Mouse (Mus musculus) heart, embryonic 15.5 days (tissue): ENCODE measurements around the gene Rnls. TPM values are rescaled to one million over a fixed set of nuclear protein-coding genes. Genes with fewer than 3 reads are reported as not detected.

Source experiments
- ATAC-seq: fragments of 200-750 bp; cut with Nextera tagmentation; replicated peaks from 2 replicates; pipeline ENCODE4 v1.8.0; 2017; ENCODE audit warnings: low read depth, moderate TSS enrichment; ENCODE audit not compliant: insufficient number of reproducible peaks, insufficient read depth, low FRiP score
- H3K27ac ChIP-seq: fragments of 300-500 bp; sonication (generic); 2 replicates; pipeline ENCODE4 v1.5.1; 2015; ENCODE audit warnings: mild to moderate bottlenecking, inconsistent platforms
- H3K27me3 ChIP-seq: fragments of 300-500 bp; sonication (generic); 2 replicates; pipeline ENCODE4 v1.6.1; 2015; ENCODE audit warnings: inconsistent platforms
- H3K36me3 ChIP-seq: fragments of 300-500 bp; sonication (generic); 2 replicates; pipeline ENCODE4 v1.6.1; 2015; ENCODE audit warnings: mild to moderate bottlenecking, inconsistent platforms
- H3K4me1 ChIP-seq: fragments of 300-500 bp; sonication (generic); replicated peaks from 2 replicates; pipeline ENCODE4 v1.6.1; 2015; ENCODE audit warnings: inconsistent platforms
- H3K4me2 ChIP-seq: fragments of 300-500 bp; sonication (generic); 2 replicates; pipeline ENCODE4 v1.6.1; 2015; ENCODE audit warnings: inconsistent platforms, mild to moderate bottlenecking, moderate library complexity
- H3K4me3 ChIP-seq: fragments of 300-500 bp; sonication (generic); 2 replicates; pipeline ENCODE4 v1.5.1; 2015; ENCODE audit warnings: mild to moderate bottlenecking, inconsistent platforms
- H3K9ac ChIP-seq: fragments of 300-500 bp; sonication (generic); 2 replicates; pipeline ENCODE4 v1.6.1; 2015; ENCODE audit warnings: mild to moderate bottlenecking, inconsistent platforms
- H3K9me3 ChIP-seq: fragments of 300-500 bp; sonication (generic); replicated peaks from 2 replicates; pipeline ENCODE4 v1.6.1; 2016; ENCODE audit warnings: inconsistent platforms
- WGBS: fragments of 180-500 bp; shearing (Covaris S2); methylation state at CpG from one replicate; pipeline ENCODE4 v1.1.7; 2015; ENCODE audit warnings: mixed read lengths; 5-methylcytosine and 5-hydroxymethylcytosine counted together
- polyA plus RNA-seq: library from polyadenylated mRNA; unstranded; fragments of >200 nt; fragmentation: Nextera tagmentation; extraction: Ambion mirVana; gene quantifications from 2 replicates; pipeline ENCODE4 v1.2.1, GENCODE M21; 2015

Gene Rnls
- polyA plus RNA-seq, 1 experiment from 2014 or later: 11.1 TPM

DNA sequence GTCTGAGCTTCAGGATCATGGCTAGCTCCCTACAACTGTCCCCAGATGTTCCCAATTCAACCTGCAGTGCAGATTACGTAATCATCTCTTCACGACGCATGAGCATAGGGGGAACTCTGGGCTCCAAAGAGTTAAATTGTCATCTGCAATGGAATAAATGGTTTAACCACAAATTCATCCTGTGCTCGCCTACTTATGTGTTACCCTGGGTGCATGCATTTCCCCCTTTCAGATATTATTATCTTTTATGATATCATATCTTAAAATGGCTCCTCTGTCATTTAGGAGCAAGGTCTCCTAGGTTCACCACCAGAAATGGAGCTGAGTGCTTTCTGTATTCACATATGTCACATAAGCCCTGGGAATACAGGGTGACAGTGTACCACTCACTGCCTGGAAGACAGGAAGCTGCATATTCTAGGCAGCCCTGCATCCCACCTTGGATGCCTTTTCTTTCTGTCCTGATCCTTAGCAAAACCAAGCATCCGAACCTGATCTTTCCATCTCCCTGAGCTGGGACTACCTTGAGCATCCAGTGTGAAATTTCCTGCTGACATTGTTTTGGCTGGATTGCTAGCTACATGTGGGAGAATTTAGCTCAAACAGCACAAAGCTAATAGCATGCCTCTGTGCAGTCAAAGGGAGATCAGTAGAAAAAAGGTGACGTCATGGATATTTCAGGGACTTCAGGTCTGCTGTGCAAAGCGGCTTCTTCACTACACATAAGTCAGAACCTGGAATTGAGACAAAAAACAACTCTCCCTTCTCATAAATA lies 289.9 kb downstream of the Rnls start:
- no peak overlapping the region; the same call in 1 of the 2 replicates for H3K4me2 ChIP-seq
- no peaks in the 10 kb centered on the region for H3K27me3 ChIP-seq
- no peak overlapping the region for H3K27ac ChIP-seq
- 61% methylated on average over 7 of the region's 7 CpGs for WGBS
- H3K36me3 ChIP-seq: no peaks in the 10 kb centered on the region
- H3K9me3 ChIP-seq: no peaks in the 10 kb centered on the region
- no peak overlapping the region; the same call in 1 of the 2 replicates for H3K9ac ChIP-seq
- no peak for ATAC-seq
- H3K4me1 ChIP-seq: peaks cover 14% of the 10 kb centered on the region
- H3K4me3 ChIP-seq: no peak overlapping the region

DNA sequence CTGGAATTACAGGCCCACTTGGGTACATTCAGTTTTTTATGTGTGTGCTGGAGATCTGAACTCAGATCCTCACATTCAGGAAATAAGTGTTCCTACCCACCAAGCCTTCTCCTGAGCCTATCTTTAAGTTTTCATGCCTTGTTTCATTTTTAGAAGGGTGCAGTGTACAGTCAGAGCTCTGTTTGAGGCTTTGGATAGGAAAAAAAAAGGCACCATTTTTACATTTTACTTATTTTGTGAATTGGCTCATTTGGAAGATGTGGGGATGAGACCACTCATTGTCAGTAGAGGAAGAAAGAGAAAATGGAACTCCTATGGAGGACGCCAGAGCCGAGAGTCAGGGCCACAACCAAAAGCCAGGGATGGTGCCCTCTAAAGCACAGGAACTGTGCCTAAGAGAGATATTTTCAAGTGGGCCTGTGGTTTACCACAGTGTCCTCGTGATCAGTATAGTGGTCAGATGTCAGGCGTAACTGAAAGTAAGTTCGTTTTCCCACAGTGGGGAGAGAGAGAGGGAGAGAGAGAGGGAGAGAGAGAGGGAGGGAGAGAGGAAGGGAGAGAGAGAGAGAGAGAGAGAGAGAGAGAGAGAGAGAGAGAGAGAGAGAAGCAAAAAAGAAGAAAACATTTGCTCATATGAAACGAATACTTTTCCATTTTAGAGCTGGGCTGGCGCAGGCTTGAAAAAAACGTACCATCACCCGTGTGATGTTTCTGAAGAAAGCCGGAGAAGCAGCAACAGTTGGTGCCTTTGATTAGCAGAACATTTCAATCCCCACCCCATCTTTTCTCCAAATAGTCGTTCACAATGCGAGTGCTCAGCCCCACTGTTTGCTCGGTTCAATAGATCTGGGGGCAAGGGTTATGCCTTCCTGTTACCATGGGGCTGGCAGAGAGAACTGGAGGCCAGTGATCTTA lies 290.7 kb downstream of the Rnls start:
- Histone ChIP-seq H3K36me3 (no peaks in the 10 kb centered on the region), H3K9me3 (no peaks in the 10 kb centered on the region), H3K4me2 (no peak overlapping the region; the same call in 1 of the 2 replicates), H3K9ac (no peak overlapping the region), H3K27ac (no peak overlapping the region), H3K4me1 (peaks cover 14% of the 10 kb centered on the region), H3K4me3 (no peak overlapping the region), H3K27me3 (no peaks in the 10 kb centered on the region)
- ATAC-seq: no peak
- WGBS: 77% methylated on average over 13 of the region's 13 CpGs

GRCm38 (mm10) chr19:33100598-33100997 lies 291.5 kb downstream of the Rnls start:
- peaks cover 14% of the 10 kb centered on the region for H3K4me1 ChIP-seq
- no peak overlapping the region for H3K27ac ChIP-seq
- H3K4me2 ChIP-seq: no peak overlapping the region
- H3K4me3 ChIP-seq: no peak overlapping the region
- H3K9me3 ChIP-seq: no peaks in the 10 kb centered on the region
- H3K27me3 ChIP-seq: no peaks in the 10 kb centered on the region
- no peaks in the 10 kb centered on the region for H3K36me3 ChIP-seq
- no peak overlapping the region for H3K9ac ChIP-seq
- ATAC-seq: no peak
- 70% methylated on average over 3 of the region's 3 CpGs for WGBS

DNA sequence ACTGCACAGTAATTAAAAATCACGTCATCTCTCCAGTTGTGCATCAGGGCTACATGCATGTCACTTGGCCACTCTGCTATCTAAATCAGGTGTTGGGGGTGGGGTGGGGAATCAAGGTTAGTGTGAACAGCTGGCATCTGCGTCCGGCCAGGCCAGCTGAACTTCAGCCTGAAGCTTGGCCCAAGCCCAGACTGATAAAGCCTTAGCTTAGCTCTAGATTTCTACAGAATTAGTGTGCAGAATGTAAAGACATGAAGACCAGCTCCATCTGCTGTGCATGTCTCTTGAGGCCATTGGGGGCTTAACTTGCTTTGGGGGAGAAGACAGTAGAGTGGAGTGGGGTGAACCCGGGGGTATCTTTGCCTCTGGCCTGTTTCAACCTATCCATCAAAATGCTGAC lies 292.1 kb downstream of the Rnls start:
- Histone ChIP-seq H3K4me3 (no peak overlapping the region), H3K36me3 (no peaks in the 10 kb centered on the region), H3K9ac (no peak overlapping the region), H3K27me3 (no peaks in the 10 kb centered on the region), H3K9me3 (no peaks in the 10 kb centered on the region), H3K4me1 (peaks cover 14% of the 10 kb centered on the region), H3K27ac (no peak overlapping the region), H3K4me2 (no peak overlapping the region)
- ATAC-seq: peak; percentile 27; the same call in 1 of the 2 replicates
- 28% methylated on average over 4 of the region's 4 CpGs for WGBS

DNA sequence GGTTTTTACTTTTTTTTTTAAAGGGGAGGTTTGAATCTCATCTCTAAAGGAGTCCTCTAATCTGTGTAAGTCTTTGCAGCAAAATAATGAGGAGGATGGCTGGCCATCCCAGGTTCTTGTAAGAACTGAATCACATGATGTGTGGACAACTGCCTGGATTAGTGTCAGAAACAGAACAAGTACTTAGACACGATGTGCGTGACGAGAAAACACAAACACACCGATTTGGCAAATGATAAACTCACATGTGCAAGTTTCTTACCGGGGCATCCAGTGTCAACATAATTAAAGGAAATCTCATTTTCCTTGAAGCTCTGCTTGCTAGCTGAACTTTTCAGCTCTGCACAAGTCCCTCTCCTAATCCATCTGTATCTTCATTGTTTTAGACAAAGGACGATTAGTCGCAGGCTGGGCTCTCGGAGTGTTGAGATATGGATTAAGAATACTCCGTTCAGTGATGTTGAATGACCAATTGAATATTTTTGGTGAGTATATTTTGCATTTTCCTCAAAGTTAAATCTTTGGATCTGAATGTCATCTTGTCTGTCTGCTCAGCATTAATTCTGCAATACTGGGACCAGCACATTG lies 292.8 kb downstream of the Rnls start:
- 65% methylated on average over 9 of the region's 9 CpGs for WGBS
- H3K4me3 ChIP-seq: no peak overlapping the region
- H3K4me1 ChIP-seq: peaks cover 14% of the 10 kb centered on the region
- no peaks in the 10 kb centered on the region for H3K27me3 ChIP-seq
- no peaks in the 10 kb centered on the region for H3K9me3 ChIP-seq
- no peak for ATAC-seq
- no peak overlapping the region for H3K4me2 ChIP-seq
- H3K36me3 ChIP-seq: no peaks in the 10 kb centered on the region
- H3K9ac ChIP-seq: no peak overlapping the region
- no peak overlapping the region for H3K27ac ChIP-seq

GRCm38 (mm10) chr19:33097691-33098090 lies 294.4 kb downstream of the Rnls start:
- 74% methylated on average over 3 of the region's 3 CpGs for WGBS

DNA sequence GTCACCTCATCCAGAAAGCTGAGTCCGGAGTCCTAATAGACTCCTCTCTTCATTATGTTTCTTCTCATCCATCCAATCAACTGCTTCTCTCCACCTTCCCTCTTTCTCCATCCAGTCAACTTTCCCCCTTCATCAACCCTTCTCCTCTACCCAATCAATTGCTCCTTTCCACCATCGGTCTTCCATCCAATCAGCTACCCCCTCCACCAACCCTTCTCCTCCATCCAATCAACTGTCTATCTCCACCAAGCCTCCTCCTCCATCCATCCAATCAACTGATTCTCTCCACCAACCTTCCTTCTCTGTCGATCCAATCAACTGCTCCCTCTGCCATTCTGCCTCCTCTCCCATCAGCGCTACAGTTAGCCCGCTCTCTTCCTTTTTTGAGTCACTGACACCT lies 295.5 kb downstream of the Rnls start:
- Histone ChIP-seq H3K4me2 (no peak overlapping the region), H3K27me3 (no peaks in the 10 kb centered on the region), H3K27ac (no peak overlapping the region), H3K4me3 (no peak overlapping the region), H3K9me3 (no peaks in the 10 kb centered on the region), H3K36me3 (no peaks in the 10 kb centered on the region), H3K4me1 (peaks cover 10% of the 10 kb centered on the region), H3K9ac (no peak overlapping the region)
- WGBS: 91% methylated on average over 5 of the region's 5 CpGs
- ATAC-seq: no peak

More at GRCm38 (mm10) chr19:33097691-33098090, 294.4 kb downstream of the Rnls start:
- H3K4me2 ChIP-seq: no peak overlapping the region
- H3K4me1 ChIP-seq: peaks cover 14% of the 10 kb centered on the region
- no peak for ATAC-seq
- H3K9ac ChIP-seq: no peak overlapping the region
- H3K27ac ChIP-seq: no peak overlapping the region
- H3K9me3 ChIP-seq: no peaks in the 10 kb centered on the region
- no peaks in the 10 kb centered on the region for H3K36me3 ChIP-seq
- no peaks in the 10 kb centered on the region for H3K27me3 ChIP-seq
- H3K4me3 ChIP-seq: no peak overlapping the region

GRCm38 (mm10) chr19:33092575-33092974 lies 299.5 kb downstream of the Rnls start:
- no peak overlapping the region for H3K9ac ChIP-seq
- no peaks in the 10 kb centered on the region for H3K27me3 ChIP-seq
- H3K27ac ChIP-seq: no peak overlapping the region
- H3K9me3 ChIP-seq: no peaks in the 10 kb centered on the region
- H3K4me3 ChIP-seq: no peak overlapping the region
- no peak for ATAC-seq
- no peaks in the 10 kb centered on the region for H3K4me1 ChIP-seq
- H3K36me3 ChIP-seq: no peaks in the 10 kb centered on the region
- no peak overlapping the region for H3K4me2 ChIP-seq

DNA sequence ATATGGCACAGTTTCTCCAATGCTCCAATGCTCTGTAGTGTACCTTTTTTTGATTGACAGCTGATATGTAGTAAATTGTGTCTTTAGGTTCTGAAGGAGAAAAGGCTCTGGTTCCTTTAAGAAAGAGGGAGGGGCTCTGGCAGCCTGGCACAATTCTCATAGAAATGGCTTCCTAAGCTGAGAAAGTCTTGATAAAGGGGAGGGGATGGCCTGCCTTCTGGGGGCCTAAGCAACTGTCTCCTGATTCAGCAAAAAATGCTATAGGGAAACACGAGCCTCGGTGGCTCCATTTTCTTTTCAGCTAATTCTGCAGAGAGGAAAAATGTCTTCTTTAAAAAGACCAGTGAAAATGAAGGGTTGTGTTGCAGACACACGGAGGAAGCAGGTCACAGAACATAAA lies 300.8 kb downstream of the Rnls start:
- no peaks in the 10 kb centered on the region for H3K4me1 ChIP-seq
- H3K9ac ChIP-seq: no peak overlapping the region
- no peaks in the 10 kb centered on the region for H3K36me3 ChIP-seq
- ATAC-seq: no peak
- H3K9me3 ChIP-seq: no peaks in the 10 kb centered on the region
- H3K4me3 ChIP-seq: no peak overlapping the region
- no peak overlapping the region for H3K4me2 ChIP-seq
- no peak overlapping the region for H3K27ac ChIP-seq
- 43% methylated on average over 3 of the region's 3 CpGs for WGBS
- no peaks in the 10 kb centered on the region for H3K27me3 ChIP-seq

- no peaks in the 10 kb centered on the region for H3K36me3 ChIP-seq
- no peak overlapping the region for H3K9ac ChIP-seq
- no peak overlapping the region for H3K27ac ChIP-seq
- H3K4me1 ChIP-seq: no peaks in the 10 kb centered on the region
- no peak overlapping the region for H3K4me2 ChIP-seq
- no peak for ATAC-seq
- WGBS: 51% methylated on average over 2 of the region's 2 CpGs
- H3K4me3 ChIP-seq: no peak overlapping the region
- H3K9me3 ChIP-seq: no peaks in the 10 kb centered on the region
- no peaks in the 10 kb centered on the region for H3K27me3 ChIP-seq
Observed at GRCm38 (mm10) chr19:33088868-33089267, 303.2 kb downstream of the Rnls start.

GRCm38 (mm10) chr19:33087961-33088360 lies 304.1 kb downstream of the Rnls start:
- 73% methylated on average over 4 of the region's 4 CpGs for WGBS
- Histone ChIP-seq H3K4me2 (no peak overlapping the region), H3K4me3 (no peak overlapping the region), H3K4me1 (no peaks in the 10 kb centered on the region), H3K9me3 (no peaks in the 10 kb centered on the region), H3K9ac (no peak overlapping the region), H3K36me3 (no peaks in the 10 kb centered on the region), H3K27ac (no peak overlapping the region), H3K27me3 (no peaks in the 10 kb centered on the region)
- no peak for ATAC-seq
